Mouse (Mus musculus) C2C12 (cell line): ENCODE results near the gene Tex29. TPM values are rescaled to one million over a fixed set of nuclear protein-coding genes. Genes with fewer than 3 reads are reported as not detected.

Experiments used
- H3K27me3 ChIP-seq: one replicate; pipeline ENCODE4 v1.6.1; 2011; ENCODE audit not compliant: control insufficient read depth, insufficient read depth, insufficient read length
- H3K36me3 ChIP-seq: one replicate; pipeline ENCODE4 v1.6.1; 2011; ENCODE audit not compliant: control insufficient read depth, insufficient read depth
- H3K4me3 ChIP-seq: one replicate; pipeline ENCODE4 v1.5.1; 2011; ENCODE audit warnings: mild to moderate bottlenecking, control low read depth; ENCODE audit not compliant: poor library complexity, insufficient read depth, severe bottlenecking
- H3K79me2 ChIP-seq: one replicate; pipeline ENCODE4 v1.6.1; 2011; ENCODE audit not compliant: control insufficient read depth, insufficient read depth
- H3K79me3 ChIP-seq: one replicate; pipeline ENCODE4 v1.6.1; 2011; ENCODE audit warnings: low read depth, control low read depth
- H3ac ChIP-seq: one replicate; pipeline ENCODE3; 2011; ENCODE audit warnings: low read depth; ENCODE audit not compliant: control insufficient read depth, insufficient read length
- CEBPB ChIP-seq: IDR thresholded peaks from one replicate; pipeline ENCODE4 v1.6.1; 2011; ENCODE audit warnings: low read depth, mild to moderate bottlenecking, control low read depth, moderate library complexity
- CTCF ChIP-seq: IDR thresholded peaks from one replicate; pipeline ENCODE4 v1.5.1; 2011; ENCODE audit not compliant: control insufficient read depth, insufficient read depth, insufficient read length
- FOSL1 ChIP-seq: IDR thresholded peaks from one replicate; pipeline ENCODE4 v1.8.0; 2011; ENCODE audit warnings: mild to moderate bottlenecking, low read length; ENCODE audit not compliant: poor library complexity, insufficient read depth, severe bottlenecking
- MAX ChIP-seq: IDR thresholded peaks from one replicate; pipeline ENCODE4 v1.6.1; 2011; ENCODE audit warnings: mild to moderate bottlenecking, control low read depth
- MYOD1 ChIP-seq: IDR thresholded peaks from one replicate; pipeline ENCODE4 v1.6.1; 2011; ENCODE audit warnings: low read depth; ENCODE audit not compliant: control insufficient read depth, insufficient read length
- MYOG ChIP-seq: IDR thresholded peaks from one replicate; pipeline ENCODE4 v1.6.1; 2011; ENCODE audit not compliant: control insufficient read depth, insufficient read length; ENCODE audit errors: extremely low read depth
- USF1 ChIP-seq: IDR thresholded peaks from one replicate; pipeline ENCODE4 v1.6.1; 2011; ENCODE audit warnings: low read depth, mild to moderate bottlenecking, control low read depth, moderate library complexity
- polyA plus RNA-seq: library from polyadenylated mRNA; unstranded; fragments of >200 nt; fragmentation: generic; extraction: Trizol; gene quantifications from one replicate; pipeline ENCODE4 v1.2.1, GENCODE M21; 2012; ENCODE audit warnings: missing spikeins

Gene Tex29
- polyA plus RNA-seq, 1 experiment, result not detected

DNA sequence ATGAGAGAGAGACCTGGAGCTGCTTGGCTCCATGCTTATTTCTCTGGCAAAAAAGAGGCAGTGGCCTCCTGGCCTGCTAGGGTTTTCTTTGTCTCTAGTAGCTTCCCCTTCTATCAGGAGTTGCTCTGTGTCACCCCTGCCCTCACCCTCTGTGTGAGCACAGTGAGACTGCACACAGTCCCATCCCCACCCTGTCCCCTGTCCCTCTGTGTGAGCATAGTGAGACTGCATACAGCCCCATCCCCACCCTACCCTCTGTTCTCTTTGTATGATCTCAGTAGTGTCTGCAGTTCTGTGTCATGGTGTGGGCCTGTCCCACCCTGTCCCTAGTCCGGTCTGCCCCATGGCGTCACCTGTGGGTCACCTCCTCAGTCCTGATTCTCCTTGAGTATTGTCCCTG lies 46.5 kb downstream of the Tex29 start:
- H3K27me3 ChIP-seq, result peaks cover 3% of the 10 kb centered on the region
- H3K79me2 ChIP-seq, result no peaks in the 10 kb centered on the region
- TF ChIP-seq USF1 (no peak), MAX (no peak), MYOG (no peak), CEBPB (no peak), CTCF (no peak), FOSL1 (no peak), MYOD1 (no peak)
- no peak overlapping the region for H3K4me3 ChIP-seq
- H3K79me3 ChIP-seq, result no peaks in the 10 kb centered on the region
- no peaks in the 10 kb centered on the region for H3K36me3 ChIP-seq
- no peak overlapping the region for H3ac ChIP-seq

DNA sequence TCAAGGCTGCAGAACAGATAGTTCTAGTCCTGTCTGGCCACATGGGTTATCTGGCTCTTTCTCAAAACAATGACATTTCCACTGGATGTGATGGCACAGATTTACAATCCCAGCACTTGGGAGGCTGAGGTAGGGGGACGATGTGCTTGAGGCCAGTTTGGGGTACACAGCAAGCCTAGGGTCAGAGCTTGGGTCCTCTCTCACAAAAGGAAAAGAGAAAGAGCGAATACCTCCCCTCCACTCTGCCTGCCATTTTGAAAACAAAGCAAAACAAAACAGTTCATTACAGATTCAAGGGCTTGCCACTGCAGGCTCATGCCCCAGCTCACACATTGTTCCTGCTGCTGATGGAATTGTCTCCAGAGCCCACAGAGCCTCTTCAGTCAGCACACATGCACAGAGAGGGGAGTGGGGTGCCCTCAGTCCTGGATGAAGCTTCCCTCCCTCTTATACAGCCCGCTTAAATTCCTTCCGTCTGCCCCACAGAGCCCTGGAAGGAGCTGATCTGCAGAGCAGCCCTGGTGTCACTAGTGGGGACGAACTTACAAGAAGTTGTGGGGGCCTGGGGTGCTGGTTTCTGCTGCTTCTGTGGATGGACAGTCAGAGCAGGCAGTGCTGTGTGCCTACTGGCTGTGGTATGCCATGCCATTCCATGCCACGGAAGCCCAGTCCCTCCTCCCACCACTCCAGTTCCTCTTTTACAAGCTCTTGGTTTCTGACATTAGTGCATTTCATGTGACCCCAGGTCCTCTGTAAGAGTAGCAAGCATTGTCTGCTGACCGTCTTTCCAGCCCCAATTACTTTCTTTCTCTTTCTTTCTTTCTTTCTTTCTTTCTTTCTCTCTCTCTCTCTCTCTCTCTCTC lies 49.1 kb downstream of the Tex29 start:
- no peak overlapping the region for H3K4me3 ChIP-seq
- no peak overlapping the region for H3ac ChIP-seq
- TF ChIP-seq CEBPB (no peak), USF1 (no peak), MYOD1 (no peak), MAX (no peak), MYOG (no peak), CTCF (no peak), FOSL1 (no peak)
- H3K79me2 ChIP-seq, result no peaks in the 10 kb centered on the region
- peaks cover 3% of the 10 kb centered on the region for H3K27me3 ChIP-seq
- no peaks in the 10 kb centered on the region for H3K79me3 ChIP-seq
- H3K36me3 ChIP-seq, result no peaks in the 10 kb centered on the region

DNA sequence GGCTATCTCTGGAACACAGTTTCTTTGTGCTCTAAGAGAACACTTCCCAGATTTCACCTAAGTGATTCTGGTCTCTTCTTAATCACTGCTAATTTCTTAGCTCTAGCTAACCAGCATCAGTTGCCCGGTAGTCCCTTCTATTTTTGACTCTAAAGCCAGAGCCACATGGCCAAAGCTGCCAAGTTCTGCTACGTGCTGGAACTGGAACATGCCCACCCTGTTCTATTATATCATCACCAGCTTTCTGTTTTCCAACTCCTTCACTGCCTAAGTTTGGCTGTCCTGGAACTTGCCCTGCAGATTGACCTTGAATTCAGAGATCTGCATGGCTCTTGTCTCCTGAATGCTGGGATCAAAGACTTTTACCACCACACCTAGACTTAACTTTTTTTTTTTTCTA lies 52.5 kb downstream of the Tex29 start:
- no peak for TF ChIP-seq FOSL1
- TF ChIP-seq USF1, result no peak
- no peak for TF ChIP-seq CEBPB
- TF ChIP-seq MYOD1, result no peak
- TF ChIP-seq CTCF, result no peak
- TF ChIP-seq MYOG, result no peak
- no peak for TF ChIP-seq MAX

DNA sequence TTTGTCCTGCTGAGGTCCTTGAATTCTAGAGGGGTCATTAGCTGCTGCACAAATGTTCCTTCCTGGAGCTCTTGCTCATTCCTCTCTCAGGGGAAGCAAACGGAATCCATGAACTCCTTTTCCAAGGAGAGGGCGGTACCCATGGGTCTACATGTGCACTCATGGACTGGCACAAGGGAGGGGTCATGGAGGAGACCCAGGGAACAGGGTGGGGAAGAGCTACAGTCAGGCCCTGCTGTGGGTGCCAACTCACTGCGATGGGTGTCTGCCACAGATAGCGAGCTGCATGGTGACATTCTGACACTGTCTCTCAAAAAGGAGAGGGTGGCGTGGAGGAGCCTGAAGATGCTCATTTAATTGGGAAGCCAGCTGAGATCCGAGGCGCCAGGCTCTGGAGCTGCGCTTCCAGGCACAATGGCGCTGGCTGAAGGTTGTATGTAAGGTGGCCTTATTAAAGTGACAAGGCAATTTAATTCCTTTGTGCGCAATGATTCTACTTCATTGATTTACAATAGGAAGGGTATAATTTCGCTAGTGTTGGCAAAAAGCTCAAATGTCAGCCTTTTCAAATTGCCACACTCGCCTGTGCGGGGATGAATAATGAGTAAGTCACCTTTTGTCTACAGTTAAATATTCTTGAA lies 55.9 kb downstream of the Tex29 start:
- Histone ChIP-seq H3ac (no peak overlapping the region), H3K4me3 (no peak overlapping the region), H3K36me3 (no peaks in the 10 kb centered on the region), H3K79me2 (no peaks in the 10 kb centered on the region), H3K27me3 (peaks cover 37% of the 10 kb centered on the region), H3K79me3 (no peaks in the 10 kb centered on the region)
- TF ChIP-seq MYOD1, result no peak
- no peak for TF ChIP-seq MAX
- no peak for TF ChIP-seq USF1
- TF ChIP-seq CEBPB, result no peak

More for the DNA sequence above, 52.5 kb downstream of the Tex29 start:
- H3ac ChIP-seq, result no peak overlapping the region
- peaks cover 16% of the 10 kb centered on the region for H3K27me3 ChIP-seq
- H3K79me2 ChIP-seq, result no peaks in the 10 kb centered on the region
- no peak overlapping the region for H3K4me3 ChIP-seq
- no peaks in the 10 kb centered on the region for H3K36me3 ChIP-seq
- no peaks in the 10 kb centered on the region for H3K79me3 ChIP-seq

DNA sequence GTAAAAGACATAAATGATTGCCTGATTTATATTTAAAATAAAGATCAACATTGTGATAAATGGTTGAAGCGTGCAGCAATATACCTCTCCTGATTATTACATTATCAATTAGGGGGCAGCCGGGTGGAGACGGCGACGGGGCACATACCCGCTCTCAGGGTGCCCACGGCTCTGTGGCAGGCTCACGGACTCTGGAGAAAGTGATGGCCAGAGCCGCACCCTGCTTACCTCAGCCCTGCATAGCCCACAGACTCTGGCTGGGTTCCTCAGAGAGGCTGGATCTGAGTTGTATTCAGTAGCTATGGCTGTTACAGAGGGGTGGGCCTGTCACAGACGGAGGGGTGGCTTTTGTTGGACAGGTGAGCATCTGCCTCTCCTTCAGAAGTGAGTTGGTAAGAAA lies 56.4 kb downstream of the Tex29 start:
- no peaks in the 10 kb centered on the region for H3K79me3 ChIP-seq

DNA sequence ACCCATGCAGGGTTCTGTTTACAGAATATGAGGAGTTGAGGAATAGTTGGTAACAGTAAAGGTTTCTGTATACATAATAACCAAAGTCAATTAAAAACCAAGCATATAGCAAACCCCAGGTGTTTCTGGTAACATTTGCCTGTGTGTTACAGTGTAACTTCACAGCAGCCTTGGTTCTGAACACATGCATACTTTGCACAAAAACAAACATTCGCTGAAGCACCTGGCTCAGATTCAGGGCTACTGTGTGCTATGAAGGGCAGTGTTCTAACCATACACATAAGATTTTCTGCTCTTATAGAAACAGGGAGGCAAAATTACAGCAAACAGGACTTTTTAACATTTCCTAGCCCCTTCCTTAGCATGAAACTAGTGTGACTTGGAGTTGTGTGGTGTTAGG lies 58.5 kb downstream of the Tex29 start:
- no peaks in the 10 kb centered on the region for H3K36me3 ChIP-seq
- peaks cover 52% of the 10 kb centered on the region for H3K27me3 ChIP-seq
- no peaks in the 10 kb centered on the region for H3K79me3 ChIP-seq
- no peak overlapping the region for H3ac ChIP-seq
- no peaks in the 10 kb centered on the region for H3K79me2 ChIP-seq
- H3K4me3 ChIP-seq, result no peak overlapping the region
- TF ChIP-seq FOSL1 (no peak), USF1 (no peak), CEBPB (no peak), MYOD1 (no peak), MAX (no peak), CTCF (no peak), MYOG (no peak)

More for the DNA sequence above, 56.4 kb downstream of the Tex29 start:
- Histone ChIP-seq H3K36me3 (no peaks in the 10 kb centered on the region), H3K27me3 (peaks cover 42% of the 10 kb centered on the region), H3K79me2 (no peaks in the 10 kb centered on the region), H3ac (no peak overlapping the region), H3K4me3 (no peak overlapping the region)
- TF ChIP-seq MYOG (no peak), CTCF (no peak), MAX (no peak), MYOD1 (no peak), CEBPB (no peak), USF1 (no peak), FOSL1 (no peak)

Other genes with a start within 250 kb of the Tex29 start
- gene Ankrd10, start 204.7 kb upstream of the Tex29 start, polyA plus RNA-seq, result 26.2 TPM
- gene 1700016D06Rik, start 139.4 kb upstream of the Tex29 start, polyA plus RNA-seq, result not detected
- 16.8 TPM for gene Arhgef7, start 112.8 kb upstream of the Tex29 start, polyA plus RNA-seq